Mouse (Mus musculus) skeletal muscle tissue, adult 2 months (tissue): ENCODE results near the gene Lkaaear1.

Experiments used
- DNase-seq: peaks from one replicate; pipeline ENCODE4 v3.0.0-alpha.2; 2012; ENCODE audit warnings: low read depth, low spot score

The Lkaaear1 gene

DNA sequence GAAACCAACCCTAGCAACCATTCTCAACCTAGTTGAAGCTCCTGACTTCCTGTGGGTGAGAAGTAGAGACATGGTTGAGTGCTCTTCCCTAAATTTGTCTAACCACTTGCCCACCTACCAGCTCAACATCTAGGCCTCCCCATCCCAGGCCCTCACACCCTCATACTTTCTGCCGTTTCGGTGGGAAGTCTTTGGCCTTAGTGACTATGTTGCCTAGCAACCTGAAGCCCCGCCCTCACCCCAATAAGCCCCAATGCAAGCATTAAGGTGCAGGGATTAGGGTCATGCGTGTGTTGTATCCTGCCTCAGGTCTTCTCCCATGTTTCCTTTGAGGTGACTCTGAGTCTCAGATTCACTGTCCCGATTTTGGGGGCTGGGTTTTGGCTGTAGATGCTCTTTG lies at the start of gene Lkaaear1:
TSS of gene Lkaaear1 (minus strand) at position 202 of the 400 bp plus-strand sequence.
- no peak for DNase-seq

DNA sequence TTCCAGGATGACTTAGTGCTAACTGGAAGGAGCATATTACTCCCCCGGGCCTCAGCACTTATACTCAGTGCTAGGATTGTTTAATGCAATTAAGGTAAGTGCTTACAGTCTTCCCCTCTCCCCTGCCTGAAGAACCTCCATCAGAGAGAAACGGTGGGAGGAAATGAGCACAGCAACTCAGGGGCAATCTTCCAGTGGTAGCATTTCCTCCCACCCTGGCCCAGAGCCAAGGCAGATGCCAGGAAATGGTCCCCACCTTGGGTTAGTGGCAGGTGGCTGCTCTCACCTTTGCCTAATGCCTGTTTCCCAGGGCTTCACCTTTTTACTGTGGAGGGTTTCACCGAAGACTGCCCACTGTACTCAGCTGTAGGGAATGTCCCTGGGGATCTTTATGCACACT lies 31.8 kb upstream of the Lkaaear1 start:
- no peak for DNase-seq

DNA sequence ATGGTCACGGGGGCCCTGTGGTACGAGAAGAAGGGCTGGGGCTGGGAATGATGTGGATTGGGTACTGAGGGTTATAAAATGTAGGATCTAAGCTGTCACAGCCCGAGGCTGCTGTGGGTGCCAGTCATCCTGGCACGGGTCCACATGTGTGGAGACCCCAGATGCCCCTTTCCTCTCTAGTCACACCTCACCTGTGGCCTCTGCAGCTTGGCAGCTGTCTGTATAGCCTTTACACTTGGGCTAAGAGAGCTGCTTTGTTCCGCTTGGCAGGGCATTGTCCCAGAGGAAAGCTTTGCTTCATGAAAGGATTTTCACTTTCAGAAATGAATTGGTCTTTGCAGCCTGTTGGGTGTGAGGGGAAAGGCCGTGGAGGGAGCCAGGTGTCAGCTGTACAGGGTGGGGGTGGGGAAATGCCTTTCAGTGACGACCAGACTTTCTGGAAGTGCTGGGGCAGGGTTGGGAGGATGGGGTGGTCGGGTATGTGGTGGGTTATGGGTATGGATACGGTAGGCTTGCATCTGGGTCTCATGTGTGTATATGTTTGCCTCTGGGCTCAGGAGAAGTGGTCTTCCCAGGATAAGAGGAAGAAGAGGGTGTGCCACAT lies 29.5 kb upstream of the Lkaaear1 start:
- DNase-seq = no peak

DNA sequence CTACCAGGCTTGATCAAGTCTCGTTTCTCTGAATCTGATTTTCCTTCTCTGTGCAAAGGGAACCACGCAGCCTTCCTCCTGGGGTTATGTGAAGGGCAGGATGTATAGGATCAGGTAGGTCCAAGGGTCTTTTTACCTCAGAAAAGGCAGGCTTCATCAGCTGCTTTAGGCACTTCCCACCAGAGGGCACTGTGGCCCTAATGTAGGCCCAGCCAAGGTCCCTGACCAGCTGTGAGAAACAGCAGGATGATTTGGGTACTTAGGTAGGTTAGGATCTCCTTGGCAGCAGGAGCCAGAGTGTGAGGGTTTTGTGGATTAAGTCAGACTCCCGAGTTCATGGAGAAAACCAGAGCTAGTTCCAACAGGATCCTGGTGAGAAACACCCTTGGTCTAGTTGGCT lies 24.0 kb upstream of the Lkaaear1 start:
- no peak for DNase-seq

DNA sequence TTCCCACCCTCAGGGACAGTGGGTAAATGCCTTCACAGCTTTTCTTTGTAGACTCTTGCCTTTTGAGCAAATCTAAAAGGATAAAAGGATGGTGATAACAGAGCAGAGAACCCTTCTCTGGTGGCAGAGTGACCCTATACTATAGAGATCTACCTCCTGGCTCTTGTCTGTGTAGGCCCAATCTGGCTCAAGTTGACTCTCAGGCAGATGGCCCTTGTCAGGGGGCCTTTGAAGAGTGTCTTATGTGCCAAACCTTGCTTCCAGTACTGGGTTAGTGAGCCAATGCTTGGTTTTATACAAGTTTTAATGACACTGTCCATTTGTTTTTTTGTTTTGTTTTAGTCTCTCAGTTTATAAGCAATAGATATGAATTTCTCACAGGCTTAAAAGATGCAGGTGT lies 23.0 kb upstream of the Lkaaear1 start:
- no peak for DNase-seq

DNA sequence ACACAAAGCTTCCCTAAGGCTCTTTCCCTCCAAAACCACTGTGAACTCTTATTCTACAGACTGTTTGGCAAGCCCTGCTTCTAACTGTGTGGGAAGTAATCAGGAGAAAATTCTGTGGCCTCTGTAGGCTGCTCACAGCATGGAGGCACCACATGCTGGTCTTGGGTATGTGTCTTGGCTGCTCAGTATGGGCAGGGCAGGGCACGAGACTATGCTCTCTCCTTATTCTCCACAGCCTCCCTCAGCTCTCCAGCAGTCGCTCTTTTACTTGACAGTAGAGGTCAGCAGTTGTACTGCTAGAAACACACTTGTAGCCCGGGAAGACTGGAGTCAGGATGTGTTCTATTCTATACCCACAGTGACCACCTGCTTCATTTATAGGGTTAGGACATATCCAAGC lies 21.8 kb upstream of the Lkaaear1 start:
- DNase-seq = no peak

DNA sequence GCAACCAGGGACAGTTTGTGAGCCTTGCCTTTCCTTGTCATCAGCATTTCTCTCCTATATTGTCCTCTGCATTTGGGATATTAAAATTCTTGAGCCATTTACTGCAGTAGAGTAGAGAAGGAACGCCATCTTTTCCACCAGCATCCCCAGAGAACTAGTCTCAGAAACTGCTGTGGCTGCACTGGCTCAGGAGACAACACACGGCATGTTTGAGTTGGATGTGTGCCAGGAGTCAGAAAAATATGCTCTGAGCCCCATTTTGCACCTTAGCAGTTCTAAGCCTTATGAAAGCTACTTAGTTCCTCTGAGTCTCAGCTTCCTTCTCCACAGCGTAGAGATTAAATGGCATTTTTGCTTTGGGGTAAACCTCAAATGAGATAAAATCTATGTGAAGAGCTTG lies 18.7 kb upstream of the Lkaaear1 start:
- DNase-seq = no peak

DNA sequence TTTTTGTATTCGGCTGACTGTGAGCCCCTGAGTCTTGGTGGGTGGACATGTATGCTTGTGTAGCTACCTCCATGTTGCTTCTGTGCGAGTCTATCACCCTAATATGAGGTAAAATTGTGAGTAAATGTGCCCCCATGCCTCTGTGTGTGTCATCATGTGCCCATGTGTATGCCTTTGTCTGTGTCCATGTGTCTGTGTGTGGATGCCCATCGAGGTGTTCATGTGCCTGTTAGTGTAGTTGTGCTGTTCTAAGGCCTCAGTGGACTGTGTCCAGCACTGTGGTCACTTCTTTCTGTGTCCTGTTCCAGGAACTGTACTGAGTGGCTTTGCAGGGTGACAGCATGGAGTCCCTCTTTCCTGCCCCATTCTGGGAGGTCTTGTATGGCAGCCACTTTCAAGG lies 17.1 kb upstream of the Lkaaear1 start:
- DNase-seq = no peak

DNA sequence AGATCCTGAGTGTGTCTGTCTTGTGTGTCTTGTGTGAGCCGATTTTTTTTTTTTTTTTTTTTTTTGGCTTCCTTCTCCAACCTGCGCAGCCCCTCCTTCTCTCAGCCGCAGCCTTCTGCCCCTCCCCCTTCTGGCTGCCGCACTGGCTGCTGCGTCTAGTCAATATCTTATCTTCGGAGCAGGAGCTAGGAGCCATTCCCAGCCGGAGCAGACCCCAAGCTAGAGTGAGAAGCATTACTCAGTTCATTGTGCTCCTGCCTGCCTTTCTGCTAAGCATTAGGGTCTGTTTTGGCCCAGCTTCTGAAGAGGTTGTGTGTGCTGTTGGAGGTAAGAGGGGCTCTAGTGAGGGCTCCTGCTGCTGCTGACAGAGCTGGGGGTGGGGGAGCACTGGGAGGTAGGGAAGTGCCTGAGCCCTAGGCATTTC lies 16.7 kb upstream of the Lkaaear1 start, which contains the start of gene Oprl1:
TSS of gene Oprl1 (plus strand) at position 114 of the 424 bp plus-strand sequence.
- no peak for DNase-seq

DNA sequence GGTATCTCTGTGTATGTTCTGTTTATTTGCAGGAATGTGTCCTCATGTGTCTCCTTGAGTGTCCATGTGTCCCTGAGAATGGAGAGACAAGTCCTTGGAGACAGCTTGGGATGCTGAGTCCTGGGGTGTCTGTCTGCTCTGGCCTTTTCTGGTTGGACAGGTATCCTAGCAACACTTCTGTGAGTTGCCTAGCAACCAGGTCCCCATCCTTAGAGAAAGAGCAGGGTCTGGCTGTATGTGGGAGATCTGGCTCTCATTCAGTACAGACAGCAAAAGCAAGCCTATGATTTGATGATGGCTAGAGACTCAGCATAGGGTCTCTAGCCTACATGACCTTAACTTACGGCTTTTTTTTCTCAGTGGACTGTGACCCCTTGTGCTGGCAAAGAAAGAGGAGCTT lies 15.5 kb upstream of the Lkaaear1 start:
- DNase-seq = no peak

DNA sequence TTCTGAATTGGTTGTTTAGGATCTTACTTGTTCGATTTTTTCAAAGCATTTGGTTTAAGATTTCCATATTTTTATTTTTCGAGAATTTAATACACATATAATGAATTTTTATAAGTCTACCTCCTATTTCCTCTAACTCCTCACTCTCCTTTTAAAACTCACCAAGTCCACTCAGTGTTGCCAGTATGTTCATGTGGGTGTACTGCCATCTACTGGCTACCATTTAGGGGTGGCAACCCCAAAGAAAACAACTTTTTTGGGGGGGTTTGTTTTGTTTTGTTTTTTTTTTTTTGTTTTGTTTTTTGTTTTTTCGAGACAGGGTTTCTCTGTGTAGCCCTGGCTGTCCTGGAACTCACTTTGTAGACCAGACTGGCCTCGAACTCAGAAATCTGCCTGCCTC lies 8.4 kb upstream of the Lkaaear1 start:
- no peak for DNase-seq

DNA sequence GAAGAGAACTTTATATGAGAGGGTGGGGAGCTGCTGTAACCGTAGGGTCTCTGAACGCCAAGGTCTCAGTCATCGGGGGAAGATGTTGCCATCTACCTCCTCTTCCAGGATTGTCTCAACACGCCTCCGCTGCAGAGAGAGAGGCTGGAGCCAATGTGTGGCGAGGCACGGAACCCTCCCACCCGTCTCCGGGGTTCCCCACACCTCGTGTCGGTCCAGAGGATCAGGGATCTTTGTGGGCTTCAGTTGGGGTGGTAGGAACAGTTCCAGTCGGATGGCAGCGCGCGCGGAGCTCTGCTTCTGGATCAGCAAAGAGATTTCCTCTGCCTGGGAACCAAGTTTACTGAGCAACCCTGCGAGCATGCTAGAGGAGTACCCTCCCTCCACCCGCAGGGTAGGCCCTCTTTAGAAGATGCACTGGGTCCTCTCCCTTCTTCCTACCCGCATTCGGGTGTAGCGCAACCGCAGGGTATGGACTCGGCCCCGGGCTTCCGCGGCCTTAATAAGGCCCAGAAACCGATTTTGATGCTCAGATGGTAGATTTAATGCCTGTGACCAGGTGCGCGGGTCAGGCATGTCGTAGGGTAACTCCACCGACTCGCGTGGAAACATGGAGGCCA lies 1.3 kb downstream of the Lkaaear1 start:
- no peak for DNase-seq

DNA sequence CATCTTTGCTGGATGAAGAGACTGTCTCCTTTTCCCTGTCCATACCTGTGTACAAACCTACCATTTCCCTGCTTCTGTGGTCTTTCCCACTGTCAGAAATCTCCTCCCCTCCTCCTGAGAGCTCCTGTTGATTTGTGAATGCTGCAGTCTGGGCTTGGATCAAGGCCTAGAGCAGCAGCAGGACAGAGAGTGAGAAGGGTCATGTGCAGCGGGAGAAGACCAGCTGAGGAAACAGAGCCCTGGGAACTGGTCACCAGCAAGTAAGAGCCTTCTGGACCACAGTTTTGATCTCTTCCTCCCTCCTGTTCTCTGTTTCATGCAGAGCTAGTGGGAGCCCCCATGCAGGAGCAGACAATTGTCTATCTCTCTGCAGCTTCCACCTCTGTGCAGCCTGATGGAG lies 2.5 kb downstream of the Lkaaear1 start:
- no peak for DNase-seq

DNA sequence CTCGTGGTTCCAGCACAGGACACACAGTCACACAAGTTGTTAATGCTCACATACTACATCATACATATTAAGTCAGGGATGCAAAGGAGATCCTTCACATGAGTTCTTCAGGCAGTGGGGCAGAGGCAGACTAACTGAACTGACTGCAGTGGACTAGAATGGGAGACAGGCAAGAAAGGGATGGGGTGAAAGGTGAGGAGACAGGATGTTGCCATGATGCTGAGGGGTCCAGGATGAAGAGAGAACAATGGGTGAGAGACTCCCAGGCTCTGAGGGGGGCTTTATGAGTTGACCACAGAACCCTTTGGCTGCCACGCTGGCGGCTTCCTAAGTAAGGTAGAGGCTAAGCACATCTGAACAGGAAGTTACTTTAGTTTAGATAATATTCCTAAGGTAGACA lies 3.7 kb downstream of the Lkaaear1 start:
- no peak for DNase-seq

DNA sequence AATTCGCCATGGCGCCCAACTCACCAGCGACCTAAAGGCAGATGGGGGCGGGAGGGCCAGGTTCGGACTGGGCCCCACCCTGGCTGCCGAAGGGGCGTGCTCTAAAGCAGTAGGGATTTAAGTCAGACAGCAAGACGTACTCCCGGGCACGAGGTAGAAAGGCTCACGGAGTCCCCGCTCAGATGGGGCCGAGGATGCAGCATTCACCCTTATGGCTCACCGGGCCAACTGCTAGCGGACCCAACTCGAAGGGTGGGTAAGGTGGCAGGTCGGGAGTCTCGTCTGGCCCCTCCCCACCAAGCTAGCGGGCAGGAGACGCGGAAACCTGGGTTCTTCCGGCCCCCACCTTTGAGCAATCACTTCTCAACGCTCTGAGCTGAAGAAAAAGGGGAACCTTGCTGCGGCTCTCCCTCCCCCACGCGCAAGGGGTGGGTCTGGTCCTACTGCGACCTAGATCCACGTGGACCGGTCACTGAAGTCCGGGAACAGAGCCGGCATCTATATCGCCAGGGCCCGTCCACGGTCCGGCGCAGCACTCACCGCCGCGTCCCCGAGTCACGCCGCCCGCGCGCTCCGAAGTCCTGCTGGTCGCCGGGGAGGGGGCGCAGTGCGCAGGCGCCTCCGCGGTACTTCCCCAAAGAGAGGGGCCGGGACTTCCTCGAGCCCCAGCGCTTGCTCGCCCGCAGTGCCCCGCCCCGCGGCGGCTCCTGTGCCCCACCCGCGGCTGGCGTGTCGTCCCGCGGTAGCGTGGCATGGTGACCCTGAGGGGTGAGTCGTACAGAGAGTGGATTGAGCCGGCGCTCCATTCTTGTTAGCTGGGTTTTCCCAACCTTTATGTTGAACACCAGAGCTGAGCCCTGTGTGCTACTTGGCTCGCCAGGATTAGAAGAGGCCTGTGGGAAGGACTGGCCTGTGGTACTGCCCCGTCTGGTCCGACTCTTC lies 4.6 kb downstream of the Lkaaear1 start, which contains the start of gene Rgs19:
TSS of gene Rgs19 (minus strand) at position 639 of the 942 bp plus-strand sequence.
- DNase-seq = peak; percentile 70

DNA sequence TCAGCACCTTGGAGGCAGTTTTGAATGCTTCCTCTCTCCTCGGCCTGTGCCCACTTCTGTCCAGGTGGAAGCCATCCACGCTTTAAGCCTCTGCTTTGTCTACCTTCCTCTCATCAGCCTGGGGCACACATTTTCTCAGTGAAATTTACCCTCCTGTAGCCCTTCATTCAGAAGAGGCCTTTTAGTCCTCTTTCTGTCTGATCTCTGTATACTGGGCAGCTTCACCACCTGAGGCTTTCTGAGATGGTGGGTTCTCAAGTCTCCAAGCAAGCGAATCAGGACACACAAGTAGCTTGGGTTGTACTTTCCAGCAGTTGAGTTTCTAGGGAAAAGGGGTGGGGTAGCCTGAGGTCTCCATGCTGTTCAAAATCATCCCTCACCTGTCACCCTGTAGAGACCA lies 5.9 kb downstream of the Lkaaear1 start:
- no peak for DNase-seq

DNA sequence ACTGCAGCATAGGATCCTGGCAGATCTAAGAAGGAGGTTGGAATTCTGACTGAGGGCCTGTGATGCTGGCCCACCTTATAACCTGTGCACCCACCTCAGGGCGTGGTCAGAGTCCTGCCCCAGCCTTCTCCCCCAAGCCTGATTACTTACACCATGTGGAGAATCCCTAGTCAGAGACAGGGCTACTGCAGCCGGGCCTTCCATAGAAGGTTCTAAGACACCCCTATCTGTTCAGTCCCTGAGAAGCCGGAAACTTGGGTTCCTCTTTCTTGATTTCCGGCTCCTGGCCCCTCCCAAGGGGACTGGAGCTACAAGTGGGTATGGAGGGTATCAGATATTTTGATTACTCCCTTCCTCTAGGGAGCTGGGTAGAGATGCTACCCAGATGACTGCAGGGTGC lies 6.7 kb downstream of the Lkaaear1 start:
- no peak for DNase-seq

DNA sequence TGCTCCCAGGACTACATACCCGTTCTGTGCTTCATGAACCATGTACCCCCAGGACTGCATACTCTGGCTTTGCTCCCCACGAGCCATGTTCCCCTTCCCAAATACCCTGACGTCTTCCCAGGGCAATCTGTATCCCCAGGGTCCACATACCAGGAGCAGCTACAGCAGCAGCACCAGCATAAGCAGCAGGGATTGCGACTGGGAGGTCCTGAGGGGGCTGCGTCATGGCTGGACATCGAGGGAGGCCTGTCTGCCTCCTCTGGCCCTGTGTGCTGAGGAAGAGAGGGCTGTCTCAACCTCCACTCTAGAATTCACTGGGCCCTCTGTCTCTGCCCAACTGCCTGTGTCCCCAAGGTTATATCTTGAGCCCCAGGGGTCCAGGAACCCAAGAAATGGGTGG lies 7.2 kb downstream of the Lkaaear1 start:
- DNase-seq = no peak

DNA sequence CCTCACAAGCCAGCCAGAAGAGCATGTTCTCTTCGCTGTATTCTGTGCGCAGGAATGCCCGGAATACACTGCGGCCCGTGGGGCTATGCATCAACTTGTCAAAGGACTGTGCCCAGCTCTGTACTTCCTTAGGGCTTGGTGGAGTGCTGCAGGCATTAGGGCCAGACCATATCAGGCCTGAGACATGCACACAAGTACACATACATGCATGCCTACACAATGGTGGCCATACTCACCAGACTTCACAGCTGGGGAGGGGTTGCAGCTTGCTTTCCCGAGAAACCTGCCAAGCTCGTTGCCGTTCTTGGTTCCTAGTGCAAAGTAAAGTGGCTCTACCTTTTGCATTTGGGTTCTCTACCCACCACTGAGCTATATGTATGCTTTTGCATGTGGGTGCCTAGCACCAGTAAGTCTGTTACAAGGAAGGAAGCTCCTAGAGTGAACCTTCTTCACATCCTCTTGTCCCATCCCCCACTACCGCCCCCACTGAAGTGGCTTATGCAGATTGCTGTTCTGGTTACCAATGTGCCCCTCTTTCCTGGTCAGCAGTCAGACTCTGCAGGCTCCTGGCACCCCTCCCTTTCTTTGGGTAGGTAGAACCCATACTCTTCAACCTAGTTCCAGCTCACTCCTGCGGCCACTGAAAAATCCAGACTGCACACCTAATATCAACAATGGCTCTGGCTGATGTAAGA lies 8.6 kb downstream of the Lkaaear1 start:
- DNase-seq = no peak

DNA sequence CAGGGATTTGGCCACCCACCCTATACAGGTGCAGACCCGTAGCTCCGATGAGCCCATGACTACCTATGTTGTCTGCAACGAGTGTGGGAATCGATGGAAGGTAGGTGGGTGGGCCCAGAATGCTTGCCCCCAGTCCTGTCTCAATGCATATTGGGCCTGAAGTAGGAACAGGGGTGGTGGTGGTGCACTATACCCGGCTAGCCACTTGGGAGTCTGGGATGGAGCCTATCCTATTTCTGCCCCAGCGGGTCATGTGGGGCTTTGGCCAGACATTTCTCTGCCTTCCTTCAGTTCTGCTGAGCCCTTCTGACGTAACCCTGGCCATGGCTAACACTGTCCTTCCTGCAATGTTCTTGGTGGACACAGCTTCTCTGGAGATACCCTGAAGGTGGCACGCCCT lies 10.7 kb downstream of the Lkaaear1 start:
- no peak for DNase-seq

DNA sequence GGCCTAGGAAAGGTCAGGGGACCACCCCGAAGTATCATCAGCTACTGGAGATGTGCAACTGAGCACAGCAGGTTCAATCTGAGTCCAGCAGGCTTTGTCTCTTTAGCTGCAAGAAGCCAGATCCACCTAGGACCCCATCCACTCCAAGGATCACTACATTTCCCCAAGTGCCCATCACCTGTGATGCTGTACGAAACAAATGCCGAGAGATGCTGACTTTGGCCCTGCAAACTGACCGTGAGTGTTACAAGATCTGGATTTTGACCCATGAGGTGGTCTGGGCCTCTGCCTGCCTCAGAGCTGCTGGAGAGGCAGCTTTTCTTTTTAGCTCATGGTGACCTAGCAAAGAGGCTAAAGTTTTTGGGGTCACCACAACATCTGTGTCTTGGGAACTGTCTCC lies 12.6 kb downstream of the Lkaaear1 start:
- DNase-seq = no peak

DNA sequence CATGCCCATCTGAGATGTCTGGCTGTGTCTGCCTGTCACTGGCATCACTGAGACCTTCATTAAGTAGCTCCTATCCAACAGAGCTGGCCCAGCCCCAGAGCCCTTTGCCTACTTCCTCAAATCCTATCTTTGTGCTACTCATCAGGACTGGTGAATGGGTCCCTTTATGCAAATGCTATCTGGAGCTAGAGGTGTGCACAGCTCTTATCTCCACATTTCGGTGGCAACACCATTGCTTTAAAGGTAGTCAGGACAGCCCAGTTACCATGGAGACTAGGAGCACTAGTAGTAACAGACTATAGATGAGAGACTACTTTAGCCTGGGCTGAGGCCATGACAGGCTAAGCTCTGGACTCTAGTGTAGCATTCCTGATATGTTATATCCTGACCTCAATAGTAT lies 13.5 kb downstream of the Lkaaear1 start:
- DNase-seq = no peak
